ENCODE assay signal across 8 mouse cellular contexts in the genomic region with DNA sequence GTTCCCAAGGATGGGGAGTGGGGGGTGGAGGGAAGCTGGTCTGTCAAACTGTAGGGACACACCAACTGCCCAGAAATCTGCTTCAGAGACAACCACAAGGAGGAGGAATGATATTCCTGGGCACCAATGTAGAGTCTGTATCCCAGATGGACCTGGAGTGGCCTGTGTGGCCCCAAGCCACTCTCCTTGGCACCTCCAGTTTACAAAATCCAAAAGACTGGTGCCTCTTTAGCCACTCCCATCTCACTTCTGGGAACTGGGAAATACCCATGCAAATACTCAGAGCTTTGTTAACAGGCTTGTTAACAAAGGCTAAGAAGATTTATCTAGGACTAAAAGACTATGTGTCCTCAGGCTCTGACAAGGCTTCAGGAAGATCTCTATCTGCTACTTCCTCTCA. TPM values are rescaled to one million over a fixed set of nuclear protein-coding genes. Genes with fewer than 3 reads are reported as not detected.
A peak's percentile ranks its signal among the peaks of the same experiment; 100 is the strongest.
DNase-seq lines count a peak whose midpoint lies in the region; ATAC-seq and TF ChIP-seq lines count a peak whose summit lies in the region.

No protein-coding gene starts in this region.

- TF ChIP-seq CTCF in gastrocnemius, adult 2 months (IDR thresholded peaks at IDR 0.05): no peak
- TF ChIP-seq CTCF in lung, adult 2 months (IDR thresholded peaks at IDR 0.05; ENCODE audit: insufficient read depth, low read length): no peak

- H3K27ac ChIP-seq in gastrocnemius, adult 2 months: peak overlapping the region; percentile 81
- peak overlapping the region; percentile 56 for H3K27ac ChIP-seq in neural tube, embryonic 15.5 days (replicated peaks)

- intact Hi-C loops in gastrocnemius, adult 2 months (cut with DNase I): no loop called here

- H3K9ac ChIP-seq in neural tube, embryonic 15.5 days (replicated peaks): no peak overlapping the region

- no peak for DNase-seq in gastrocnemius, adult 2 months
- DNase-seq in gastrocnemius, adult 8-10 months (ENCODE audit: low spot score in 2 of 2): no peak
- DNase-seq in lung, postnatal 36 days: peak; percentile 45
- DNase-seq in lung, adult 2 months: no peak
- DNase-seq in ovary, postnatal 10 days (ENCODE audit: low spot score): no peak
- DNase-seq in cerebellum, adult 11 months: no peak

- peak; percentile 32; the same call in 1 of the 2 replicates for ATAC-seq in erythroid progenitor cell, adult 5-6 weeks (replicated peaks; ENCODE audit: low FRiP score, poor library complexity, severe bottlenecking)
- no peak for ATAC-seq in neural tube, embryonic 15.5 days (ENCODE audit: low FRiP score)

- no peak overlapping the region for H3K4me2 ChIP-seq in neural tube, embryonic 15.5 days

- H3K27me3 ChIP-seq in neural tube, embryonic 15.5 days (replicated peaks): no peaks in the 10 kb centered on the region

- no peaks in the 10 kb centered on the region for H3K36me3 ChIP-seq in neural tube, embryonic 15.5 days

- no peak for TF ChIP-seq POLR2A in lung, adult 2 months (IDR thresholded peaks at IDR 0.05; ENCODE audit: borderline replicate concordance, extremely low read depth, low read depth, low read length)

- no peaks in the 10 kb centered on the region for H3K9me3 ChIP-seq in neural tube, embryonic 15.5 days (replicated peaks)

- H3K4me3 ChIP-seq in gastrocnemius, adult 2 months: no peak overlapping the region
- no peak overlapping the region for H3K4me3 ChIP-seq in lung, adult 2 months (replicated peaks; ENCODE audit: extremely low read depth, low read depth, low read length)
- H3K4me3 ChIP-seq in neural tube, embryonic 15.5 days (replicated peaks): no peak overlapping the region

- peaks cover 32% of the 10 kb centered on the region for H3K4me1 ChIP-seq in lung, adult 2 months (ENCODE audit: control insufficient read depth, insufficient read depth, low read length)
- peaks cover 42% of the 10 kb centered on the region for H3K4me1 ChIP-seq in neural tube, embryonic 15.5 days

RNA-seq across cellular contexts. Expression of a gene that starts 54.1 kb away (rescaled TPM):
- 10 to 100 TPM; 19.0 to 19.8 TPM for total RNA-seq in gastrocnemius, adult 2 months (2021)
- 10 to 100 TPM; 16.3 to 18.1 (median 17.9) TPM for total RNA-seq in gastrocnemius, adult 8-10 months (2022)
- polyA plus RNA-seq in lung, adult 2 months (2012; rRNA removed): 27.7 and 29.8 TPM in 2 replicates
- 31.0 and 33.1 TPM in 2 replicates for total RNA-seq in erythroid progenitor cell, adult 5-6 weeks (2015; ENCODE audit: low replicate concordance)
- 31.1 and 45.7 TPM in 2 replicates for total RNA-seq in erythroid progenitor cell, adult 5-6 weeks (2017; ENCODE audit: low replicate concordance)
- 26.6 and 29.6 TPM in 2 replicates for polyA plus RNA-seq in neural tube, embryonic 15.5 days (2015; fragmentation: Nextera tagmentation; extraction: Ambion mirVana)
